Mouse (Mus musculus) limb, embryonic 10.5 days (tissue): ENCODE data around the gene Pitpnm1. TPM values are rescaled to one million over a fixed set of nuclear protein-coding genes. Genes with fewer than 3 reads are reported as not detected.

Experiments used
- DNase-seq: peaks from one replicate; pipeline ENCODE4 v3.0.0-alpha.2; 2017; ENCODE audit warnings: low spot score
- H3K27ac ChIP-seq: fragments of 300-500 bp; sonication (generic); 2 replicates; pipeline ENCODE4 v1.5.1; 2016; ENCODE audit warnings: mild to moderate bottlenecking
- H3K27me3 ChIP-seq: fragments of 300-500 bp; sonication (generic); 2 replicates; pipeline ENCODE4 v1.6.1; 2016; ENCODE audit warnings: low read depth, mild to moderate bottlenecking; ENCODE audit not compliant: poor library complexity, severe bottlenecking
- H3K36me3 ChIP-seq: fragments of 300-500 bp; sonication (generic); 2 replicates; pipeline ENCODE4 v1.6.1; 2016; ENCODE audit warnings: mild to moderate bottlenecking, moderate library complexity
- H3K4me1 ChIP-seq: fragments of 300-500 bp; sonication (generic); 2 replicates; pipeline ENCODE4 v1.6.1; 2016
- H3K4me3 ChIP-seq: fragments of 300-500 bp; sonication (generic); 2 replicates; pipeline ENCODE4 v1.5.1; 2016; ENCODE audit warnings: mild to moderate bottlenecking, moderate library complexity
- H3K9me3 ChIP-seq: fragments of 300-500 bp; sonication (generic); replicated peaks from 2 replicates; pipeline ENCODE4 v1.6.1; 2016; ENCODE audit warnings: mild to moderate bottlenecking
- WGBS: fragments of 180-500 bp; shearing (Covaris S2); methylation state at CpG from one replicate; pipeline ENCODE4 v1.1.7; 2016; 5-methylcytosine and 5-hydroxymethylcytosine counted together
- polyA plus RNA-seq: library from polyadenylated mRNA; unstranded; fragments of >200 nt; fragmentation: Nextera tagmentation; extraction: Ambion mirVana; gene quantifications from 2 replicates; pipeline ENCODE4 v1.2.1, GENCODE M21; 2016

Pitpnm1 gene
- polyA plus RNA-seq, 1 experiment from 2014 or later = 7.9 TPM

DNA sequence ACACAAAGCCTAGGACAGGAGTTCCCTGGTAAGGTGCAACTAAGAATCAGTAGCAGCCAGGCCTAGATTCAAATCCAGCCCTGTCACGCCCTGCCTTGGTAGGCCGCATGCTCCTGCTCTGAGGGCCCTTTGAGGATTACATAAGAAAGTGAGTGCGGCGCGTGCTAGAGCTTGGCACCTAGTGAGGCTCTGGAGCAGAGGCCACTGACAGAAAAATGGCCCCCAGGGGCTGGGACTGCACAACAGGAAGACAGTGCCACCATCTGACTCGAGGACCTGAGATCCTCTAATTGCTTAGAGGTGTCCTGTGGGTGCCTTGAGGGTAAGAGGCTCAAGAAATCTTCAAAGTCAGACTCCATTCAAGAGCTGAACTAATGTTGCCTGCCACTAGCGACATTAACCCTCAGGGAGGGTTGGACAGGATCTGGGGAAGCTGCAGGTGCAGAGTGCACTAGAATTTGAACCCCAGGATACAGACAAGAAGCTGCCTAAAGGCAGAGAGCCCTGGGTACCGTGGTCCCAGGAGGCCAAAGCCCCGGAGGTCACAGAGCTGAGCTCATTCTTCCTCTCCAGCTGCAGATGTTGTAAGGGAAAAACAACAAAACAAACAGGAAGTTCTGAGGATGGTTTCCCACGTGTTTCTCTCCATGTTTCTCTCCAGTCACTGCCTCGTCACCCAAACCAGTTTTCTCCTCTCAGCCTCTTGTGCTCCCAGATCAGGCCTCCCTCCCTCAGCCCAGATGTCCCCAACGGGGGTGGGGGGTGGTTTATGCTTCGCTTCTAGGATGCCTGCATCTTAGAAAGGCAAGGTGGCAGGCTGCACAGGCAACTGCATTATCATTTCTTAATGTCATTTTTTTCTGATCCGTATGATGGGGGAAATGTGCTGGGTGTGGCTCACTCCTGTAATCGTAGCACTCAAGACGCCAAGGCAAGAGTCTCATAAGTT, 45.0 kb downstream of the Pitpnm1 start:
- no peaks in the 10 kb centered on the region for H3K9me3 ChIP-seq
- 85% methylated on average over 16 of the region's 16 CpGs for WGBS

DNA sequence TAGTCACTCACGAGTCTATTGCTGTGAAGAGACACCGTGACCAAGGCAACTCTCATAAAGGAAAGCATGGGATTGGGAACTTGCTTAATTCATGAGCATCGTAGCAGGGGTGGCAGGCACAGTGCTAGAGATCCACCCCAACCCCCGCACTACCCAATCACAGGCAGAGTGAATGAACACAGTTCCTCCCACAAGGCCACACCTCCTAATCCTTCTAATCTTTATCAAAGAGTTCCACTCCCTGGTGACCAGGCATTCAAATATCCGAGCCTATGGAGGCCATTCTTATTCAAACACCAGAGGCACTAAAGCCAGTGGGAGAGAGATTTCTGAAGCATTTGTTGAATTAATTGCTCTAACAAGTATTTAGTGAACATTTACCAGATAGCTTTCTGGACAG, 46.1 kb downstream of the Pitpnm1 start:
- WGBS = 95% methylated on average over 5 of the region's 5 CpGs

More for the DNA sequence above, 45.0 kb downstream of the Pitpnm1 start:
- no peak overlapping the region for H3K4me3 ChIP-seq
- H3K4me1 ChIP-seq = peaks cover 41% of the 10 kb centered on the region
- H3K36me3 ChIP-seq = peaks cover 2% of the 10 kb centered on the region
- DNase-seq = no peak
- H3K27ac ChIP-seq = no peak overlapping the region
- no peaks in the 10 kb centered on the region for H3K27me3 ChIP-seq

DNA sequence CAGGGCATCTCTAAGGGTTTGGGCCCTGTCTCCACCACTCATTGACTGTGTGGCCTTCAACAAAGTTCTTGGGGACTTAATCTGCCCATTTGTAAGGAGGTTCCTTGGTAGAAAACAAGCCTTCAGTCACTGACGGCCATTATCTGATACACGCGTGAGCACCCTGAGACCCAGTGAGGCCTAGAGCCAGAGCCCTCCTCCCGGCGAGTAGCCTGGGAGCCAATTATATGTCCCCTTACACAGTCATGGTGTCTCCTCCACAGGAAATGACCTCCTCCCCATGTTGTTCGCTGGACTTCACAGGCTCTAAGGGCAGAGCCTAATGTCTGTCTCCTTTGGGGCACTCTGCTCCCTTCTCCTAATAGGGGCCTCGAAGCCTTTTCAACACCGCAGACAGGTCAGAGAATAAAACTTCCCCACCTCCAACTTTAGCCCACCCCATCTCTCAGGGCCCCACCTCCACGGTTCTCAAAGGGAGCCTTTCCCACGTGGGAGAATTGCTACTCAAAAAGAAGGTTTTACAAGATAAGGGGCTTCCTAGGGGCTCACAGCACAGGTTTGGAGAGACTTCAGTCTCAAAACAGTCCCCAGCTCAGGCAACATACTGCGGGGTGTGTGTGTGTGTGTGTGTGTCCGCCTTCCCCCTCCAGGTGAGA, 46.7 kb downstream of the Pitpnm1 start:
- Histone ChIP-seq H3K4me1 (peaks cover 50% of the 10 kb centered on the region), H3K27me3 (no peaks in the 10 kb centered on the region), H3K9me3 (no peaks in the 10 kb centered on the region), H3K27ac (no peak overlapping the region), H3K36me3 (peaks cover 19% of the 10 kb centered on the region), H3K4me3 (no peak overlapping the region)
- 68% methylated on average over 12 of the region's 12 CpGs for WGBS
- no peak for DNase-seq

More for the DNA sequence above, 46.1 kb downstream of the Pitpnm1 start:
- H3K9me3 ChIP-seq = no peaks in the 10 kb centered on the region
- no peak overlapping the region for H3K27ac ChIP-seq
- peaks cover 13% of the 10 kb centered on the region for H3K36me3 ChIP-seq
- DNase-seq = no peak
- peaks cover 50% of the 10 kb centered on the region for H3K4me1 ChIP-seq
- H3K4me3 ChIP-seq = no peak overlapping the region
- H3K27me3 ChIP-seq = no peaks in the 10 kb centered on the region

DNA sequence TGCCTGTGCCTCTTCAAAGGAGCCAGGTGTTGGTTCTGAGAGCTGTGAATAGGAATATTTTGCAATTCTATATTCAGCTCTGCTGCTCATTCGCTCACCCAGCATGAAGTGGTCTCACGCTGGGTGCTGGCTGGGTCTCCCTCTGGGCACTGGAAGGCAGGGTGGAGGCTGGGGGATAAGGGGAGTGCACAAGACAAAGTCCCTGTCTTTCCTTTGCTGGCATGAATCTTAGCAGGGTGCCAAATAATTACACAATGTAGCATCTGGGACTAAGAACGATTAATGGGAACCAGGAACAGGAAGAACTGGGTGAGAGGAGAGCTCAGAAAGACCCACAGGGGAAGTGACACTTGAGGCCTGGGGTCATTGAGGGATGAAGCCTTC, 47.2 kb downstream of the Pitpnm1 start:
- no peak overlapping the region for H3K4me3 ChIP-seq
- 61% methylated on average over 3 of the region's 3 CpGs for WGBS
- H3K4me1 ChIP-seq = peaks cover 50% of the 10 kb centered on the region
- H3K27me3 ChIP-seq = no peaks in the 10 kb centered on the region
- no peak for DNase-seq
- H3K9me3 ChIP-seq = no peaks in the 10 kb centered on the region
- H3K36me3 ChIP-seq = peaks cover 24% of the 10 kb centered on the region
- H3K27ac ChIP-seq = no peak overlapping the region

DNA sequence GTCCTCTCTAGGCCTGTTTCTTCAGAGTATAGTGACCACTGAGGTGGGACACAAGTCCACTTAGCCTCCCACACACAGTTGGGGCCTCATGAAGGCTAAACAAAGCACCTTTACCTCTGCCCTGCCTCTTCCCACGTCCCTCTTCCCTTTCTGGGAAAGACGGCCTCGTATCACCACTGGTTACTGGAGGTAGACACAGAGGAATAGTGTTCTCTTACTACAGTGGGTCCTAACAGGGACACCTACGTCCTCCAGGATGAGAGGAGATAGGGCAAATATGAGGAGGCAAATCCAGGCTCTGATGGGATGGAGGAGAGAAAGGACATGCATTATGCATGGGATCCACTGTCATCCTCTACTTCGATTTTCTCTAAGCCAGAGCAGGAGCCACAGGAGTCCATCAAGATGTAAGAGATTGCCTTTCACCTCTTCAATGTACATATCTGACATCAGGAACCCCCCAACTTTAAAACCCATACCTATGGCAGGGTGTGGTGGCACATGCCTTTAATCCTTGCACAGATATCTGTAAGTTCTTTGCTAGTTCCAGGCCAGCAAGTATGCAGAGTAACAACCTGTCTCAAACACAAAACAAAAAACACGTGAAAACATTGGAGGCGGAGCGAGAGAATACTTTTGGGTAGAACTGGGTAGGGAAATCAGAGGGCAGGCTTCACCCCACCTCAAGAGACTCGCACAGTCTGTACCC, 48.1 kb downstream of the Pitpnm1 start:
- no peaks in the 10 kb centered on the region for H3K9me3 ChIP-seq
- DNase-seq = no peak
- peaks cover 47% of the 10 kb centered on the region for H3K4me1 ChIP-seq
- H3K4me3 ChIP-seq = peak overlapping the region; percentile 90
- 38% methylated on average over 9 of the region's 9 CpGs for WGBS
- H3K27me3 ChIP-seq = no peaks in the 10 kb centered on the region
- H3K36me3 ChIP-seq = peaks cover 33% of the 10 kb centered on the region
- H3K27ac ChIP-seq = peak overlapping the region; percentile 90

DNA sequence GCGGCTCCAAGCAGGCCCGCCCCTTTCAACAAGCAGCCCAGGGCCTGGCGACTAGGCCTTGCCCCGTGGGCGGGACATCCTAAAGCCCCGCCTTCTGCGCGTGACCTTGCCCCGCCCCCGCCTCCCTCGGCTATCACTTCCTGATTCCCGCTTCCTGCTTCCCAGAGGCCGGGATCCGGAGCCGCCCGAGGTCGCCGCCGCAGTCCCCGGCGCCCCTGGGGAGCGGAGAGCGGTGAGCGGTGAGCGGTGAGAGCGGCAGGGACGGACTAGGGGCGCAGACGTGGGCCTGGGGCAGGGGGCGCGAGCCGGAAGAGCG, 48.7 kb downstream of the Pitpnm1 start, which contains the start of gene Coro1b:
Gene Coro1b (plus strand): TSS at position 129 of the 316 bp plus-strand sequence.
- Histone ChIP-seq H3K9me3 (no peaks in the 10 kb centered on the region), H3K36me3 (peaks cover 39% of the 10 kb centered on the region), H3K4me3 (peak within 1 kb of the TSS; percentile 90), H3K4me1 (peaks cover 49% of the 10 kb centered on the region), H3K27ac (peak within 1 kb of the TSS; percentile 90), H3K27me3 (no peaks in the 10 kb centered on the region)
- peak; percentile 97 for DNase-seq
- under 1% methylated on average over 24 of the region's 33 CpGs for WGBS

DNA sequence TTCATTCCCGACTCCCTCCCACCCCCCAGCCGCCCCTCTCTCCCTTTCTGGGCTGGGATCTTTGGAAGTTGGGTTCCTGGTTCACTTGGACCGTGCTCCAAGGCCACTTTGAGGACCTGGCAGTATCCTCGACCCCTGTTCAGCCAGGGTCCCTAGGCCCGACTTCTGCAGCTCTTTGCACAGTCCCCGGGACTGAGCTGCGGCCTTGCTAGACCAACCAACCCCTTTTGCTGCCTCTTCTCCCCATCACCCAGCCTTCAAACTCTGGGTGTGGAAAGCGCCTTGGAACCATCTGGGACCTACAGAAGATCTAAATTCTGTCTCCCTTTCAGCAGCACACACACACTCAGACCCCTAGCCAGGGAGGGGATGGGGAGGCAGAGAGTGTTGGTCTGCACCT, 49.0 kb downstream of the Pitpnm1 start:
- WGBS = 2% methylated on average over 6 of the region's 8 CpGs
- Histone ChIP-seq H3K4me3 (peak overlapping the region; percentile 90), H3K27me3 (no peaks in the 10 kb centered on the region), H3K9me3 (no peaks in the 10 kb centered on the region), H3K36me3 (peaks cover 42% of the 10 kb centered on the region), H3K4me1 (peaks cover 46% of the 10 kb centered on the region), H3K27ac (peak overlapping the region; percentile 90)
- no peak for DNase-seq

DNA sequence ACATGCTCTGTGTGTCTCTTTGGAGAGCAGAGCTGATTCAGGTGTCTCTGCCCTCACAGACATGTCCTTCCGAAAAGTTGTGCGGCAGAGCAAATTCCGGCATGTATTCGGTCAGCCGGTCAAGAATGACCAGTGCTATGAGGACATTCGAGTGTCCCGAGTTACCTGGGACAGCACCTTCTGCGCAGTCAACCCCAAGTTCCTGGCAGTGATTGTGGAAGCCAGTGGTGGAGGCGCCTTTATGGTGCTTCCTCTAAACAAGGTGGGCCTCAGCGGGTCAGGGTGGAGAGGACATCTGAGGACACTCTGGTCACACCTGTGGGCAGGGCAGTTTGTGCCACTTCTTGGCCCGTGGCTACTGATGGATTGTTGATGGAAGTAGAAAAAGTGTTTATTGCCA, 49.5 kb downstream of the Pitpnm1 start:
- Histone ChIP-seq H3K4me3 (peak overlapping the region; percentile 90), H3K4me1 (peaks cover 44% of the 10 kb centered on the region), H3K27me3 (no peaks in the 10 kb centered on the region), H3K36me3 (peaks cover 45% of the 10 kb centered on the region), H3K27ac (peak overlapping the region; percentile 90; the same call in 1 of the 2 replicates), H3K9me3 (no peaks in the 10 kb centered on the region)
- WGBS = 89% methylated on average over 11 of the region's 11 CpGs
- DNase-seq = no peak

DNA sequence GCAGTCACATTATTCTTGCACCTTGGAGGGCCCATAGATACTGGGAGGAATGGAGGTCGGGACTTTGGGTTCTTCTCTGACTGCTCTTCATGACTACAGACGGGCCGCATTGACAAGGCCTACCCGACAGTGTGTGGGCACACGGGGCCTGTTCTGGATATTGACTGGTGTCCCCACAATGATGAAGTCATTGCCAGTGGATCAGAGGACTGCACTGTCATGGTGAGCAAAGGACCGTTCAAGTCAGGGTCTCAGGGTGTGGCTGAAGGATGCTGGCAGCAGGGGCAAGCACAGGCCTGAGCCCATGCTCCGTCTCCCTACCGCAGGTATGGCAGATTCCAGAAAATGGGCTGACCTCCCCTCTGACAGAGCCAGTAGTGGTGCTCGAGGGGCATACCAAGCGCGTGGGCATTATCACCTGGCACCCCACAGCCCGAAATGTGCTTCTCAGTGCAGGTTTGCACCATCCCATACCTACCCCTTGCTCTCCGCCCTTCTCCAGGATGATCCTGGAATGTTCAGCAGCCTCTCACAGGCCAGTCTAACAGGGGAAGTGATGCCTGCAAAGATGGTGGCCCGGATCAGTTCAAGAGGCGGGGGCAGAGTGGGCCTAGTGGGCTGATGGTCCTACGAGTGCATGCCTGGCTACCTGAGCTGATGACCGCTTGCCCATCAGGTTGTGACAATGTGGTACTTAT, 50.1 kb downstream of the Pitpnm1 start:
- Histone ChIP-seq H3K27ac (no peak overlapping the region), H3K4me3 (peak overlapping the region; percentile 90; the same call in 1 of the 2 replicates), H3K27me3 (no peaks in the 10 kb centered on the region), H3K36me3 (peaks cover 47% of the 10 kb centered on the region), H3K9me3 (no peaks in the 10 kb centered on the region), H3K4me1 (peaks cover 46% of the 10 kb centered on the region)
- WGBS = 94% methylated on average over 17 of the region's 17 CpGs
- no peak for DNase-seq

DNA sequence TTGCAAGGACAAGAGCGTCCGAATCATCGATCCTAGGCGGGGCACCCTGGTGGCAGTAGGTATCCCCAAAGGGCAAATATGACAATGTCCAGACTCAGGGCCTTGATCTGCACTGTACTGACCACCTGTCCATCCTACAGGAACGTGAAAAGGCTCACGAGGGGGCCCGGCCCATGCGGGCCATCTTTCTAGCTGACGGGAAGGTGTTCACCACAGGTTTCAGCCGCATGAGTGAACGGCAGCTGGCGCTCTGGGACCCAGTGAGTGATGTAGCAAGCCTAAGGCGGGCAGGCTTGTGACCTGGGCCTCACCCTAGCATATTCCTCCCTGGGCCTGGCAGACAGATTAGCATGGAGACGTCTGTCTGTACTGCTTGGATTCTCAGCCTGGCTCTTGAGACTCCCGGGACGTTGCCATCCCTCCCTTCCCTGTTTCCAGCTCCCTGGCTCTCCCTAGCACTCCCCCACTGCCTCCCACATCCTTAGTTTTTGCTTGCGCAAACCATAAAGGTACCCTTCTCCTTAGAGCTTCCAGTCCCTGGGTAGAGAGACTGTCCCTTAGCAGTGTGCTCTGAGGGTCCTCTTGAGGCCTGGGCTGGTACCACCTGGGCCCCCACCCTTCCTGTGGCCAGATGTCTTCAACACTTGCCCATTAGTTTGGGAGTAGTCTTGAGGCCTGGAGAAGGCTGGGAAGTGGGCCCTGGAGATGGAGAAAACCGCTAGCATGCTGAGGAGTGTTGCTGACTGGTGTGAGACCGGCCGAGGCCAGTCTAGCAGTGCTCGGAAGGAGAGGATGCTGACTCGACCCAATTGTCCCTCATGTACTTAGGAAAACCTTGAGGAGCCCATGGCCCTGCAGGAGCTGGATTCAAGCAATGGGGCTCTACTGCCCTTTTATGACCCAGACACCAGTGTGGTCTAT, 51.0 kb downstream of the Pitpnm1 start:
- no peak overlapping the region for H3K27ac ChIP-seq
- WGBS = 91% methylated on average over 22 of the region's 22 CpGs
- H3K4me1 ChIP-seq = peaks cover 49% of the 10 kb centered on the region
- H3K9me3 ChIP-seq = no peaks in the 10 kb centered on the region
- peaks cover 56% of the 10 kb centered on the region for H3K36me3 ChIP-seq
- H3K4me3 ChIP-seq = no peak overlapping the region
- no peaks in the 10 kb centered on the region for H3K27me3 ChIP-seq
- DNase-seq = no peak

DNA sequence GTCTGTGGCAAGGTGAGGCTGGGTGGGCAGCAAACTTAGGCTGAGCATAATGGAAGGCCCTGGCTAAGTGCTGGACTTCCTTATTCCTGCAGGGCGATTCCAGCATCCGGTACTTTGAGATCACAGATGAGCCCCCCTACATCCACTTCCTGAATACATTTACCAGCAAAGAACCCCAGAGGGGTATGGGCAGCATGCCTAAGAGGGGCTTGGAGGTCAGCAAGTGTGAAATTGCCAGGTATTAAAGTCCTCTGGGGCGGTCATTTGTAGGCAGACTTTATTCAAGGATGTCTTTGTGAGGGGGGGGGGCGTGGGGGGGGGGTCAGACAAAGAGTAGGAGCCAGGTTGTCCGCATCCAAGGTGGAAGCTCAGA, 51.7 kb downstream of the Pitpnm1 start:
- H3K4me1 ChIP-seq = peaks cover 47% of the 10 kb centered on the region
- no peak overlapping the region for H3K4me3 ChIP-seq
- no peak for DNase-seq
- no peaks in the 10 kb centered on the region for H3K9me3 ChIP-seq
- 93% methylated on average over 4 of the region's 5 CpGs for WGBS
- no peaks in the 10 kb centered on the region for H3K27me3 ChIP-seq
- peaks cover 62% of the 10 kb centered on the region for H3K36me3 ChIP-seq
- H3K27ac ChIP-seq = no peak overlapping the region
